Mouse (Mus musculus) limb, embryonic 13.5 days (tissue): ENCODE measurements around the gene Cry2. TPM values are rescaled to one million over a fixed set of nuclear protein-coding genes. Genes with fewer than 3 reads are reported as not detected.

Source experiments
- ATAC-seq: fragments of 200-750 bp; cut with Nextera tagmentation; 2 replicates; pipeline ENCODE4 v1.8.0; 2017; ENCODE audit warnings: low read depth, moderate number of reproducible peaks, moderate TSS enrichment; ENCODE audit not compliant: low FRiP score
- H3K27ac ChIP-seq: fragments of 300-500 bp; sonication (generic); 2 replicates; pipeline ENCODE4 v1.5.1; 2015; ENCODE audit warnings: inconsistent platforms, mild to moderate bottlenecking, moderate library complexity
- H3K27me3 ChIP-seq: fragments of 300-500 bp; sonication (generic); 2 replicates; pipeline ENCODE4 v1.6.1; 2015; ENCODE audit warnings: mild to moderate bottlenecking, inconsistent platforms
- H3K36me3 ChIP-seq: fragments of 300-500 bp; sonication (generic); 2 replicates; pipeline ENCODE4 v1.6.1; 2015; ENCODE audit warnings: inconsistent platforms, mild to moderate bottlenecking, moderate library complexity
- H3K4me1 ChIP-seq: fragments of 300-500 bp; sonication (generic); 2 replicates; pipeline ENCODE4 v1.6.1; 2015; ENCODE audit warnings: inconsistent platforms
- H3K4me2 ChIP-seq: fragments of 300-500 bp; sonication (generic); replicated peaks from 2 replicates; pipeline ENCODE4 v1.6.1; 2015; ENCODE audit warnings: inconsistent platforms, mild to moderate bottlenecking, moderate library complexity
- H3K4me3 ChIP-seq: fragments of 300-500 bp; sonication (generic); 2 replicates; pipeline ENCODE4 v1.5.1; 2015; ENCODE audit warnings: moderate library complexity, mild to moderate bottlenecking, inconsistent platforms
- H3K9ac ChIP-seq: fragments of 300-500 bp; sonication (generic); 2 replicates; pipeline ENCODE4 v1.6.1; 2015; ENCODE audit warnings: mild to moderate bottlenecking, inconsistent platforms
- H3K9me3 ChIP-seq: fragments of 300-500 bp; sonication (generic); 2 replicates; pipeline ENCODE4 v1.6.1; 2016; ENCODE audit warnings: inconsistent platforms
- WGBS: fragments of 180-500 bp; shearing (Covaris S2); methylation state at CpG from one replicate; pipeline ENCODE4 v1.1.7; 2015; 5-methylcytosine and 5-hydroxymethylcytosine counted together
- polyA plus RNA-seq: library from polyadenylated mRNA; unstranded; fragments of >200 nt; fragmentation: Nextera tagmentation; extraction: Ambion mirVana; gene quantifications from 2 replicates; pipeline ENCODE4 v1.2.1, GENCODE M21; 2015

The Cry2 gene
- polyA plus RNA-seq, 1 experiment from 2014 or later, result 34.9 TPM

DNA sequence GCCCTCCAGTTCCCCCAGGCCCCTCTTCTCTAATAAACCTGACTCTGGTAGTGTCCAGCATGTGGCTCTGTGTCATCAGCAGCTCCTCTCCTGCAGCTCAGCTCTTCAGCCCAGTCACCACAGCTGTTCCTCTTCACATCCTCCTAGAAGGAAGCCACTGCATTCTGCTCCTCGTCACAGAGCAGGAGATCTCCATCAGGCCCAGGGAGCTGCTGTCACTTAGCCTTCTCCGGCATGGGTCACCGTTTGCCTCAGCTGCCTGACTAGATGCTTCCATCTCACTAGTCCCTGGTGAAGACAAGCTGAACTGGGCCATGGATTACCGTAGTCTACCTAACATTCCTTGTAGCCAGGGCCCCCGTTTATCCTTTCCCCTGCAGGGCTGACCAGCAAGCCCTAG, 52.7 kb downstream of the Cry2 start:
- Histone ChIP-seq H3K4me2 (no peak overlapping the region), H3K4me1 (peaks cover 4% of the 10 kb centered on the region), H3K27ac (no peak overlapping the region), H3K36me3 (peaks cover 81% of the 10 kb centered on the region), H3K9ac (no peak overlapping the region), H3K27me3 (no peaks in the 10 kb centered on the region), H3K9me3 (no peaks in the 10 kb centered on the region), H3K4me3 (no peak overlapping the region)
- 84% methylated on average over 5 of the region's 5 CpGs for WGBS
- ATAC-seq, result no peak

DNA sequence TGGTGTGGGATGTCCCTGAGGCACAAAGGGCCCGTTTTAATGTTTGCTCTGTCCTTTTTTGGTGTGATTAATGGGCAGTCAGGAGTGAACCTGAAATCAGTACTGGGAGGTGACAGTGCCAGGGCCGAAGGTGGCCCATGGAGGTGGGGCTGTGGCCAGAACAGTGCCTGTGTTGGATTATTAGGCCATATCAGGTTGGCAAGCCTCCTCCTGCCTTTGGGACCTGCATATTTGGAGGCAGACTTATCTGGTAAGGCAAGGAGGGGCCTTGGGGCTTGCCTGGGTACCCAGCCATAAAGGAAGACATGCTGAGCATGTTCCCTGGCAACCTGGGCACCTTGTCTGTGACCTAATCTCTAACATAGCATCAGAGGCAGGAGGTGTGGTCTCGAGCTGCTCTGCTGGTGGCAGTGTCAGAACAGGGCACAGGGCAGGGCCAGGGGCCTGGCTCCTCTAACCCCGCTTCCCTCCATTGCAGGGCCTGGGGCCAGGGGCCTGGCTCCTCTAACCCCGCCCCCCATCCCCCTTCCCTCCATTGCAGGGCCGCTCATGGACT, 53.3 kb downstream of the Cry2 start:
- no peak for ATAC-seq
- no peaks in the 10 kb centered on the region for H3K9me3 ChIP-seq
- no peak overlapping the region for H3K9ac ChIP-seq
- WGBS, result 73% methylated on average over 6 of the region's 6 CpGs
- H3K27ac ChIP-seq, result no peak overlapping the region
- H3K4me3 ChIP-seq, result no peak overlapping the region
- no peak overlapping the region for H3K4me2 ChIP-seq
- no peaks in the 10 kb centered on the region for H3K27me3 ChIP-seq
- H3K36me3 ChIP-seq, result peaks cover 75% of the 10 kb centered on the region
- H3K4me1 ChIP-seq, result peaks cover 10% of the 10 kb centered on the region

DNA sequence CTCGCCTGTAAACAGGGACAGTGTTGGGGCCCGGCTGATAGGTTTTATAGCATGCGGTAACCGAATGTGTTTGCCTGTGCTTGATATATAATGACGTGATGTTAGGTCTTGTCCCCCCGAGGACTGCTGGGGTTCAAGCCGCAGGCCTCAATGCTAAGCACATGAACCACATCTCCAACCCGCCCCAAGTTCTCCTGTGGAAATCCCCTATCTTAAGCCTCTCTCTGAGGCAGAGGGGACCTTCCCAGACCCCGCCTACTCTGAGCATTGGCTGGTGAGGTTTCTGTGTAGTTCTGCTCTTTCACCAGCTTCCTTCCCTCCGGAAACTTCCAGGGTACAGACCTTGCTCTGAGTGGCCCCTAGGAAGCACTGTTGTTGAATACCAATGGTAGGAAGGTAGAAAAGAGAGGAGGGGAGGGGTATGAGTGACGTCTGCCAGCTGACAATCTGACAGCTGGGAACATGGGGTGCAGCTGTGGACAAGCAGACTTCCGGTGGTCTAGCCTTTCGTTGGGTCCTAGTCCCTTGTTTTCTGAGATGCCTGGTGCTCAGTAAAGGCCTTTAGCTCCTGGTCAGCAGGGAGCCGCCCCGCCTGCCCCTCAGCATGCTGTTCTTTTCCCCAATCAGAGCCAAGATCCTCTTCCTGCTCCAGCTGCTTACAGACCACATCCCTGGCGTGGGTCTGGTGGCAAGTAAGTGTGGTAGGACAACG, 53.9 kb downstream of the Cry2 start:
- H3K27ac ChIP-seq, result no peak overlapping the region
- WGBS, result 75% methylated on average over 17 of the region's 17 CpGs
- H3K9ac ChIP-seq, result no peak overlapping the region
- H3K27me3 ChIP-seq, result no peaks in the 10 kb centered on the region
- H3K36me3 ChIP-seq, result peaks cover 69% of the 10 kb centered on the region
- H3K4me1 ChIP-seq, result peaks cover 10% of the 10 kb centered on the region
- H3K9me3 ChIP-seq, result no peaks in the 10 kb centered on the region
- H3K4me3 ChIP-seq, result no peak overlapping the region
- H3K4me2 ChIP-seq, result no peak overlapping the region
- ATAC-seq, result no peak

- Histone ChIP-seq H3K4me1 (peaks cover 28% of the 10 kb centered on the region), H3K27ac (no peak overlapping the region), H3K9ac (no peak overlapping the region), H3K4me2 (no peak overlapping the region), H3K4me3 (no peak overlapping the region), H3K27me3 (peaks cover 4% of the 10 kb centered on the region; the same call in 1 of the 2 replicates), H3K36me3 (peaks cover 44% of the 10 kb centered on the region), H3K9me3 (no peaks in the 10 kb centered on the region)
- ATAC-seq, result no peak
- WGBS, result 90% methylated on average over 7 of the region's 7 CpGs
These were observed 56.5 kb downstream of the Cry2 start for GRCm38 (mm10) chr2:92377320-92377719.

- Histone ChIP-seq H3K4me3 (peak overlapping the region; percentile 80), H3K36me3 (peaks cover 34% of the 10 kb centered on the region), H3K4me2 (peak overlapping the region; percentile 97), H3K9me3 (no peaks in the 10 kb centered on the region), H3K27ac (no peak overlapping the region), H3K4me1 (peaks cover 39% of the 10 kb centered on the region), H3K9ac (peak overlapping the region; percentile 78), H3K27me3 (peaks cover 14% of the 10 kb centered on the region)
- WGBS, result 82% methylated on average over 6 of the region's 6 CpGs
- no peak for ATAC-seq
These were observed 57.5 kb downstream of the Cry2 start for GRCm38 (mm10) chr2:92376300-92376699.

- H3K4me1 ChIP-seq, result peaks cover 44% of the 10 kb centered on the region
- H3K4me2 ChIP-seq, result peak overlapping the region; percentile 97
- H3K4me3 ChIP-seq, result peak overlapping the region; percentile 80
- H3K36me3 ChIP-seq, result peaks cover 29% of the 10 kb centered on the region
- H3K9me3 ChIP-seq, result no peaks in the 10 kb centered on the region
- H3K27ac ChIP-seq, result no peak overlapping the region
- peak overlapping the region; percentile 78 for H3K9ac ChIP-seq
- no peak for ATAC-seq
- peaks cover 19% of the 10 kb centered on the region for H3K27me3 ChIP-seq
- 12% methylated on average over 10 of the region's 10 CpGs for WGBS
These were observed 58.1 kb downstream of the Cry2 start for GRCm38 (mm10) chr2:92375788-92376187.

GRCm38 (mm10) chr2:92375099-92375623, 58.7 kb downstream of the Cry2 start:
- ATAC-seq, result peak; percentile 94
- WGBS, result under 1% methylated on average over 27 of the region's 29 CpGs

DNA sequence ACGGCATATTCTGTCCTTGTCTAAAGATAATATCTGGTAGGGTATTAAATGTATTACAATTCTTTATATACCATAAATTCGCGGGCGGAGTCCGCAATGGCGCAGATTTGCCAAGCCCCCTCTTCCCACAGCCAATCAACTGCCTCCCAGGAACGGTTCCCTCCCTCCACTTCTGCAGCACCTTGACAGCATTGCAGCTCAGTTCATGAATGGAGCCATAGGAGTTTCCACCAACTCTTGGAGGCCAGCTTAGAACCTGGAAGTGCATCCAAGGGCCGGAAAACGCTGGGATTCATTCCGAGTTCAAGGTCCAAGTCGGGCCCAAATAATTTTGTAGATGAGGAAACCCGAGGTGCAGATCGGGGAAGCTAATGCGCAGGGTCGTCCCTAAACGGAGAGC, 59.3 kb downstream of the Cry2 start, which contains the start of the genes Pex16 and Large2:
Gene Pex16 (plus strand): TSS at position 163 of the 400 bp plus-strand sequence.
Gene Large2 (minus strand): TSS at position 356 of the 400 bp plus-strand sequence.
- ATAC-seq, result peak; percentile 14; the same call in 1 of the 2 replicates
- Histone ChIP-seq H3K4me2 (peak within 1 kb of the TSS; percentile 97), H3K4me3 (peak within 1 kb of the TSS; percentile 80), H3K27me3 (peaks cover 31% of the 10 kb centered on the region), H3K9me3 (no peaks in the 10 kb centered on the region), H3K9ac (peak within 1 kb of the TSS; percentile 78), H3K4me1 (peaks cover 57% of the 10 kb centered on the region), H3K27ac (peak within 1 kb of the TSS; percentile 84), H3K36me3 (peaks cover 16% of the 10 kb centered on the region)
- under 1% methylated on average over 16 of the region's 16 CpGs for WGBS

More at GRCm38 (mm10) chr2:92375099-92375623, 58.7 kb downstream of the Cry2 start:
- peaks cover 22% of the 10 kb centered on the region for H3K36me3 ChIP-seq
- H3K9me3 ChIP-seq, result no peaks in the 10 kb centered on the region
- peak overlapping the region; percentile 84 for H3K27ac ChIP-seq
- H3K9ac ChIP-seq, result peak overlapping the region; percentile 78
- H3K4me2 ChIP-seq, result peak overlapping the region; percentile 97
- peaks cover 50% of the 10 kb centered on the region for H3K4me1 ChIP-seq
- peaks cover 24% of the 10 kb centered on the region for H3K27me3 ChIP-seq
- H3K4me3 ChIP-seq, result peak overlapping the region; percentile 80

DNA sequence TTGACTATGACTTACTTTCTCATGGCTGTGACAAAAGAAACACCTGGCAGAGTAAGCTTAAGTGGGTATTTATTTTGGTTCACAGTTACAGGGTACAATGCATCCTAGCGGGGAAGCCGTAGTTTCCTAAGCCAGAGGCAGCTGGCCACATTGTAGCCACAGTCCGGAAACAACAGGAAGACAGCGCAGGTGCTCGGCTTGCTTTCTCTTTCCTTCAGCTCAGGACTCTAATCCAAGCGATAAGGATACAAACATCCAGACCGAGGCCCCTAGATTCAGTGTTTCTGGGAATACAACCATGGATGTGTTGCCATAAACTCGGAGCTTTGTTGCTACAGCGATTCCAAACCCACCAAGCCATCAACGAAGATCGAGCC, 60.4 kb downstream of the Cry2 start:
- Histone ChIP-seq H3K9ac (no peak overlapping the region), H3K9me3 (no peaks in the 10 kb centered on the region), H3K4me2 (peak overlapping the region; percentile 97; the same call in 1 of the 2 replicates), H3K4me1 (peaks cover 61% of the 10 kb centered on the region), H3K27ac (peak overlapping the region; percentile 6; the same call in 1 of the 2 replicates), H3K27me3 (peaks cover 34% of the 10 kb centered on the region), H3K4me3 (no peak overlapping the region), H3K36me3 (peaks cover 5% of the 10 kb centered on the region)
- ATAC-seq, result no peak
- 79% methylated on average over 11 of the region's 11 CpGs for WGBS

GRCm38 (mm10) chr2:92372767-92373436, 60.9 kb downstream of the Cry2 start:
- Histone ChIP-seq H3K27me3 (peaks cover 34% of the 10 kb centered on the region), H3K36me3 (no peaks in the 10 kb centered on the region; the same call in 1 of the 2 replicates), H3K4me2 (no peak overlapping the region), H3K4me3 (no peak overlapping the region), H3K9me3 (no peaks in the 10 kb centered on the region), H3K9ac (0 out of 2 replicates have a peak overlapping the region, but pooled peaks have one; percentile 19), H3K27ac (peak overlapping the region; percentile 44; the same call in 1 of the 2 replicates), H3K4me1 (peaks cover 61% of the 10 kb centered on the region)
- ATAC-seq, result no peak
- 52% methylated on average over 9 of the region's 9 CpGs for WGBS

DNA sequence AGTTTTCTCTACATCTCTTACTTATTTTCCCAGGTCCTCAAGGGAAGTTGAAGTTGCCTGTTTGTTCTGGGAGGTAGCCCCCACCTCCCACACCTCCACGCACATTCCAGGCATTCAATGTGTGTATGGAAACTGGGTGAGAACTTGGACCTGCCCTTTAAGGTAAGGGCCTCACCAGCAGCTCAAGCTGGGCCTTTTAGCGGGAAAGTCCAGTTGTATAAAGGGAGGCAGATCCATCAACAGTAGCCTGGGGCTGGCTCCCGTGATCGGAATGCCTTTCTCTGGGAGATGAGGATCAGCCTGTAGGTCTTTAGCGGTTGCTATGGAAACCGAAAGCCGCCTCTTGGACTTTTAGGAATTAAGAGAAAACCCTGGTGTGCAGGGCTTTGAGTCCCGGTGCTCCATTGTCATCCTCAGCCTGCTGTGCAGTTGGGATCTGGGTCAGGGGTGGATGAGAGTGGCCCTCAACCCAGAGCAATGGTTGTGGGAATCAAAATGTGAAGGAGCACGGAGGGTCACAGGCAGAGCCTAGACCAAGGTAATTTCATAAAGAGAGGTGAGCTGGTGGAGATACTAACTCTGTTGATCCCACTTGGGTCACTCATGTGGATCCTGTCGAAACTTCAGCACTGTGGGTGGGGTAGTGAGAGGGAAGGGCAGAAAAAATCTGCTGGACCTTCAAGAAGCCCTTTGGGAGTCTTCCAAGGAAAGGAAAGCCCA, 61.7 kb downstream of the Cry2 start:
- ATAC-seq, result no peak
- Histone ChIP-seq H3K4me2 (peak overlapping the region; percentile 88), H3K4me1 (peaks cover 67% of the 10 kb centered on the region), H3K27ac (peak overlapping the region; percentile 73; the same call in 1 of the 2 replicates), H3K9me3 (no peaks in the 10 kb centered on the region), H3K36me3 (0 out of 2 replicates have a peak, but pooled peaks cover 3% of the 10 kb centered on the region), H3K9ac (0 out of 2 replicates have a peak overlapping the region, but pooled peaks have one; percentile 19), H3K4me3 (no peak overlapping the region), H3K27me3 (peaks cover 34% of the 10 kb centered on the region)
- 25% methylated on average over 10 of the region's 10 CpGs for WGBS
